Mouse (Mus musculus) C3H10T1/2 (cell line): ENCODE data around the gene Ccnb1ip1. TPM values are rescaled to one million over a fixed set of nuclear protein-coding genes. Genes with fewer than 3 reads are reported as not detected.

ENCODE experiments used
- polyA plus RNA-seq, 2 experiments: library from polyadenylated mRNA; unstranded; fragments of >200 nt; fragmentation: generic; extraction: Trizol; gene quantifications; one replicate each; pipeline ENCODE4 v1.2.1; 2012; ENCODE audit warnings: missing spikeins in 2 of 2

Gene Ccnb1ip1
- not detected for polyA plus RNA-seq

GRCm38 (mm10) chr14:50807487-50808072, at the start of gene Ccnb1ip1, which contains the start of gene Parp2:
TSS of gene Ccnb1ip1 (minus strand) at chr14:50807732.
TSS of gene Parp2 (plus strand) at chr14:50807841.

DNA sequence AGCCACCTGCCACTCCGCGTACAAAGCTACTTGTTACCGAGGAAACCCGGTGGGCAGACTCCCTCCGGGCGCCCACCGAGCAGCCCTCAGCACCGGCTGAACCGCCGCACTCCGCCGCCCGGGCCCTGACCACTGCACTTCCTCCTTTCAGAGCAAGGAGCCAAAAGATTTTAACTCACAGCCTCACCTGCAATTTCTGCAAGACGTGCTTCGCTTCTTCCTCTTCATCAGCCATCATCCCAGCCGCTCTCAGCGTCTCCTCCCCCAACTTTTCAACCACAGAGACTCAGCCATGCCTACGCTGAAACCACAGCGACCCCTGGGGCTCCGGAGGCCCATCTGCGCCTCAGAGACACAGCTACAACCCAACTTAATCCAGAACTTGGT, 22.3 kb downstream of the Ccnb1ip1 start, which contains the start of gene Ttc5:
TSS of gene Ttc5 (minus strand) at position 269 of the 387 bp plus-strand sequence.

DNA sequence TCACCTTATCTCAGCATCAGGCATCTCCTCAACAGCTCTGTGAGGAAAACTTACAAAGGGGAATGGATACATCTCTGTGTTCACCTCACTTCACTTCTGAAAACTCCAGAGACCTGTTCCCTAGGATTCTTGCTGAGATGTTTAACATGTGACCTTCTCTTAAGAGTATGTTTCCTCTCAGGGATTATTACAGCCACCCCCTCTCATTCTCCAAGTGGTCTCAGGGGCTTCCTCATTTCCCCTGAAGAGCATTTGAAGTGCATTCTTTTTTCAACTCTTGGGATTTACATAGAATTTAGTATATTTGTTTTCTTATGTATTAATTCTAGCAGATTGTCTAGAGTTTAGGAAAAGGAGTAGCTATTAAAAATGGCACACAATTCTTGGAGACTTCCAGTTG, 62.5 kb downstream of the Ccnb1ip1 start, which contains the start of gene Olfr749:
TSS of gene Olfr749 (minus strand) at position 101 of the 400 bp plus-strand sequence.

Other genes with a start within 250 kb of the Ccnb1ip1 start
- not detected for gene Olfr744, start 192.9 kb downstream of the Ccnb1ip1 start, polyA plus RNA-seq
- not detected for gene Olfr745, start 168.3 kb downstream of the Ccnb1ip1 start, polyA plus RNA-seq
- gene Olfr746, start 160.6 kb downstream of the Ccnb1ip1 start, polyA plus RNA-seq, result not detected
- gene Olfr747, start 114.5 kb downstream of the Ccnb1ip1 start, polyA plus RNA-seq, result not detected
- not detected for gene Olfr748, start 100.4 kb downstream of the Ccnb1ip1 start, polyA plus RNA-seq
- not detected for gene Olfr749, start 62.6 kb downstream of the Ccnb1ip1 start, polyA plus RNA-seq
- 10 to 100 TPM in 1 of 2 experiments, 1 to 10 TPM in 1; 4.6 to 27.5 TPM for gene Ttc5, start 22.2 kb downstream of the Ccnb1ip1 start, polyA plus RNA-seq
- gene Parp2, start 109 bp upstream of the Ccnb1ip1 start, polyA plus RNA-seq, result 10 to 100 TPM in 1 of 2 experiments, 1 to 10 TPM in 1; 2.8 to 16.9 TPM
- 10 to 100 TPM; 12.0 to 25.0 TPM for gene Tep1, start 62.8 kb upstream of the Ccnb1ip1 start, polyA plus RNA-seq
- gene Klhl33, start 89.8 kb upstream of the Ccnb1ip1 start, polyA plus RNA-seq, result under 1 TPM; 0.01 to 0.52 TPM
- 10 to 100 TPM; 34.1 to 57.0 TPM for gene Osgep, start 117.2 kb upstream of the Ccnb1ip1 start, polyA plus RNA-seq
- 100 to 1,000 TPM in 1 of 2 experiments, 10 to 100 TPM in 1; 65.4 to 178 TPM for gene Apex1, start 117.2 kb upstream of the Ccnb1ip1 start, polyA plus RNA-seq
- 10 to 100 TPM; 35.4 to 55.3 TPM for gene Pip4p1, start 123.1 kb upstream of the Ccnb1ip1 start, polyA plus RNA-seq
- gene Pnp, start 123.3 kb upstream of the Ccnb1ip1 start, polyA plus RNA-seq, result 10 to 100 TPM; 21.1 to 92.2 TPM
- 10 to 100 TPM in 1 of 2 experiments, 1 to 10 TPM in 1; 9.5 to 31.7 TPM for gene Gm49342, start 136.8 kb upstream of the Ccnb1ip1 start, polyA plus RNA-seq
- gene Pnp2, start 148.3 kb upstream of the Ccnb1ip1 start, polyA plus RNA-seq, result under 1 TPM; 0.19 to 0.86 TPM
- gene Rnase10, start 200.0 kb upstream of the Ccnb1ip1 start, polyA plus RNA-seq, result 1 to 10 TPM in 1 of 2 experiments, under 1 TPM in 1; 0.11 to 4.8 TPM
- gene Rnase9, start 234.1 kb upstream of the Ccnb1ip1 start, polyA plus RNA-seq, result not detected
- not detected for gene Rnase11, start 242.4 kb upstream of the Ccnb1ip1 start, polyA plus RNA-seq
- gene Rnase12, start 249.9 kb upstream of the Ccnb1ip1 start, polyA plus RNA-seq, result not detected